Mouse (Mus musculus): ENCODE measurements around the gene Tnfrsf1a. TPM values are rescaled to one million over a fixed set of nuclear protein-coding genes. Genes with fewer than 3 reads are reported as not detected.
A peak's percentile ranks its signal among the peaks of the same experiment; 100 is the strongest.
"Not testable (repeated sequence)": the region's sequence is repeated elsewhere in the genome, so short reads cannot be mapped to it uniquely, and the experiment has no call there.

Tnfrsf1a gene
- total RNA-seq (2021) = 247 and 250 TPM in 2 replicates
- long read RNA-seq, transcript Tnfrsf1a-201 (10 exons, 2,156 nt) = major isoform, 28 of 58 reads
- long read RNA-seq, partial matches to known transcripts = 15 of 58 reads
- long read RNA-seq, other reads (novel, unspliced or antisense) = 11 of 58 reads

DNA sequence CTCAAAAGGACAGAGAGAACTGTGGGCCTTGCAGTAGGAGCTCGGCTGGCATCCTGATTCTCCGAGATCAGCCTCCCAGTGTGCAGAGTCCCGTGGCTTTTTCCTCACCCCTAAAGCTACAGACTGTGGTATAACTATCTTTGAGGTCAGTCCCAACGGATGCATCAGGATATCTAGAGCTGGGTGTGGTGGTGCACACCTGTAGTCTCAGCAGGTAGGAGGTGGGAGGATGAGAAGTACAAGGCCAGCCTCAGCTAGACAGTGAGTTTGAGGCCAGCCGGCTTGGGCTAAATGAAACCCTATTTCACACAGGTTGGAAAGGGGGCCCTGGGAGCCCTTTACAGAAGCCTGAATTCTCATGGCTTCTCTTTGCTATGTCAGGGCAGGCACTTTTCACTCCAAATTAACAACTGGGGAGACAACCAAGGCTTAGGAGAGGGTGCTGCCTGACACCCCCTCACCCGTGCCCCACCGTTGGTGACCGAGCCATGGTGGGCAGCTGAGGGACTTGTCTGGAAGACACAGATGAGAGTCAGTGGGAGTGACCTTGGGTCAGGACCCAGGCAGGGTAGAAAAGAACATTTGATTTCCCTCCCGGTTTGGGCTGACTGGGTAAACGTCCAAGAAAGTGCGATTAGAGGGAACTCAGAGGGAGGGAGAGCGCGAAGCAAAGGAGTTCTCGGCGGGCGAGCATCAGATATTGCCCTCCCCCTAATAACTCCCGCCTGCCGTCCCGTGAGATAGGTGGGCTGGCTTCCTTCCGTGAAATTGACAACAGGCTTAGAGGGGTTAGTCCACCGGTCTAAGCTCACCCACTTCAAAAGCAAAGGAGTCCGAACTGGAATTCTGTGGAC, at the start of gene Tnfrsf1a:
Gene Tnfrsf1a, plus strand, starts transcription at position 642 of the 854 bp plus-strand sequence.
- no peak for DNase-seq

DNA sequence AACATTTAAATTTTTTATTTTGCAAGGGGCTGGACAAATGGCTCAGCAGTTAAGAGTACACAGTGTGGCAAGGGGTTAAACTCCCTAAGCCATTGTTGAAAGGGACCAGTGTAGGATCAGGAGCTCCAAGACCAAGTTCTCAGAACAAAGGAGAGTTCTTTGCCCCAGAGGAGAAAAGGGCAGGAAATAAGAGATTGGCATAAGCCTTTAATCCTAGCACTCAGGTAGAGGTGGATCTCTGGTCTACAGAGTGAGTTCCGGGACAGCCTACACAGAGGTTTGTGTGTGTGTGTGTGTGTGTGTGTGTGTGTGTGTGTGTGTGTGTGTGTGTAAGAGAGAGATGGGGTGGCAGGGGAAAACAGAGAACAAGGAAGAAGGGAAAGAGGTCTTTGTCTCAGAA, 48.2 kb upstream of the Tnfrsf1a start:
- DNase-seq = no peak

- DNase-seq = no peak
Measured at GRCm38 (mm10) chr6:125302231-125302982, 46.8 kb upstream of the Tnfrsf1a start.

DNA sequence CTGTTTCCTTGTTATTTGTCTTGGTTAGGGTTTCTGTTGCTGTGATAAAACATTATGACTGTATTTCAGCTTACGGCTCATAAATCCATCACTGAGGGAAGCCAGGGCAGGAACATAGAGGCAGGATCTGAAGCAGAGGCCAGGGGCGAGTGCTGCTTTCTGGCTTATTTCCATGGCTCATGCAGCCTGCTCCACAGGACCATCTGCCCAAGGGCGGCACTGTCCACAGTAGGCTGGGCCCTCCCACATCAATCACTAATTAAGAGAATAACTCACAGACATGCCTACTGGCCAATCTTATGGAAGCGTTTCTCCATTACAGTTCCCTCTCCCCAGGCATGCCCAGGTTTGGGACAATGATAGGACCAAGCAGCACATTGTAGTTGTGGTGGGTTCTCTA, 45.9 kb upstream of the Tnfrsf1a start:
- no peak for DNase-seq

DNA sequence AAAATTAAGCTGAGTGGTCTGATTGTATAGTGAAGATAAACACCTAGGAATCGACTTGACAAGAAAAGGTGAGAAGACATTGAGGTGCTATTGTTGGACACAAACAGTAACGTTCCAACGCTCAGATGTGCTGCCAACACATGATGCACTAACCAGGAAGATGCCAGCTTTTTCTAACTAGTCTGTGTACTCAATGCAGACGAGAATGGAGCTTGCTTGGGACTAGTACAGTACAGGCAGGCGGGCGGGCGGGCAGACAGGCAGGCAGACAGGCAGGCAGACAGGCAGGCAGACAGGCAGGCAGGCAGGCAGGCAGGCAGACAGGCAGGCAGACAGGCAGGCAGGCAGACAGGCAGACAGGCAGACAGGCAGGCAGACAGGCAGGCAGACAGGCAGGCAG, 44.8 kb upstream of the Tnfrsf1a start:
- not testable (repeated sequence) for DNase-seq

GRCm38 (mm10) chr6:125305465-125305864, 43.7 kb upstream of the Tnfrsf1a start:
- DNase-seq = no peak

- DNase-seq = no peak
Measured at GRCm38 (mm10) chr6:125307091-125307490, 42.1 kb upstream of the Tnfrsf1a start.

DNA sequence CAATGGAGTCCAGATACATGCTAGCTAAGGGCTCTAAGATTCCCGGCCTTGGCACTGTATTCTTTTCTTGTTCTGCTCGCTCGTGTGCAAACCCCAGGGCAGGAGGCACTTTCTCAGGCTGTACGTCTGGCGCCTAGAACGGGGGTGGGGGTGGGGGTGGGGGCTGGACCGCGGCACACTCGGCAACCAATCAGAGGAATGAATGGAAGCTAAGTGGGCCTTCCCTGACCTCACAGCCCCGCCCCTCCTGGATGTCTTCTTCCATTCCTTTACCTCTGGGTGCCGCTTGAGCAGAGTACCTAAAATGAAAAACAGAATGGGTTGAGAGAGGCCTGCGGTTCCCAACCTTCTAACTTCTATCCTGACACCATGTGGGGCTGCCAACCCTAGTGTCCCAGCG, 40.2 kb upstream of the Tnfrsf1a start:
- no peak for DNase-seq

- no peak for DNase-seq
Measured at GRCm38 (mm10) chr6:125309406-125309805, 39.8 kb upstream of the Tnfrsf1a start.

DNA sequence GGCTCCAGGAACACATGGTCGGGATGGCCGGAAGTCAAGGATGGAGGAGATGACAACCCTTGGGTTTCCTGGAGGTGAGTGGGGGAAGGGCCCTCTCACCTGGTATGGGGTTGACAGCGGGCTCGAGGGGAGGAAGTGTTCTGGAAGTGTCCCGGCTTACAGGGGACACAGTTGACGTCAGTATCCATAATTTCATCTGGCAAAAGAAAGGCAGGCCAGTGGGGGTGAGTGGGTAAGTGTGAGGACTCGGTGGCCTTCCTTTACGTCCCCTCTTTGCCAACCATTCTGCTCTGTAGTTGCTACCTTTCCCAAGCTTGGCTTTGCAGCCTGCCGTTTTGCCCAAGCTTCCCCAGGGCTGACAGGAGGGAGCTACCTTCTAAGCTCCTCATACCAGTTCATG, 37.0 kb upstream of the Tnfrsf1a start:
- no peak for DNase-seq

- DNase-seq = peak; percentile 28
Measured at GRCm38 (mm10) chr6:125312581-125313355, 36.4 kb upstream of the Tnfrsf1a start.

DNA sequence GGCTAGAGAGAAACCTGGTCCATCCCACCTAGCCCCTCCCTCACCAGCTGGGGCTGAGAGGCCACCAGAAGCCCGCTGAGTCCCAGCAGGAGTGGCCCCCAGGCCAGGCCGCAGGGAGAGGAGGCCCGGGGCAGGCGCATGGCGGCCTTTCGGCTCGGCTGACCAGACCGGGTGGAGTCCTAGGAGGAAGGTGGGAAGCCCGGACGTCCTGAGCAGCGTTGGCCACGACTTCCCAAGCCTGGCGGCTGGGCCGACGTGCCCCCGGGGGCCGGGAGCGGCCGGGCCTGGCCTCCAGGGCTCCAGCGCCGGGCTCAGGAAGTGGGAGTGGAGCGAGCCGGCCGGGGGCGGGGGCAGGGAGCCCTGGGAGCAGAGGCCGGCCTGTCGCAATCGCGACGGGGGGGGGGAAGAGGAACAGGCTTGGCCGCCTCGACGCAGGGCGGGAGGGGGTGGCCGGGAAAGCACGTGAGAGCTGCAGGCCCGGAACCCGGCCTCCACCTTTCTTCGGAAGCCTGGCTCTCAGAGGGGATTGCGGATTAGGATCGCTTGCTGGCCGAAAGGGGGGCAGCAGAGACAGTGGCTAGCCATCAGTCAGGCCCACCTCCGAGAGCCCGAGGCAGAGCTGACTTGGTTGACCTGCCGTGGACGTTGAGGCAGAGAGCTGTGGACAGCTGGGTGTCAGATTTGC, 35.5 kb upstream of the Tnfrsf1a start, which contains the start of gene Ltbr:
Gene Ltbr, minus strand, starts transcription at position 340 of the 685 bp plus-strand sequence.
- DNase-seq = peak; percentile 94

DNA sequence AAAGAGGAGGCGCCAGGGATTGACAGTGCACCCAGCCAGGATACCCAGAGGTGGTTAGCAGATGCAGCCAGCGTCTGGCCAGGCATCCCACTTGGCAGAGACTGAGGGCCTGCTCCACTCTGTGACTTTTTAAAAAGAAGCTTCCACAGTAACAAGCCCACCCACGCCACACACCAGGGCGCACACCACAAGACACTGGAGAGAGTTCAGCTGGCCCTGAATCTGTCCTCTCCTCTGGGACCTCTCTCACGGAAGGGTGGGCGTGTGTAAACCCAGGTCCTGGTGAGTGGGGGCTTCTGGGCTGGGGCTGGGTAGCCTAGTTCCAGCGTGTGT, 35.0 kb upstream of the Tnfrsf1a start:
- DNase-seq = no peak

DNA sequence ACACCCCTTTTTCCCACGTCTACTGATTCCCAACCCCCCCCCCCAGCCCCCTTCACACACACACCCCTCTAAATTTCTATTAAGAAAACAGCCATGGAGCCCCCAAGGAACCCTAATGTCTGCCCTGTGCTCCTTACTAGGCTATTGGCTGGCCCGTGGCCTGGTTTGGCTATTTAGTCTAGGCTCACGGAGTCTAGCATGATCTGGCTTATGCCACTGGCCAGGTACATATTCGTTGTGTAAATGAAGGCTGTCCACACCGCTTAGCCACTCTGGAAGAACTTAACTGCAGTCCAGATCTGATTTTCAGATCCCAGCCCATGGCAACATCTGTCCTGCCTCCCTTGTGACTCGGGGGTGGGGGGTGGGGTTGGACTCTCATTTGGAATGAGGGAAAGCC, 34.4 kb upstream of the Tnfrsf1a start:
- no peak for DNase-seq

GRCm38 (mm10) chr6:125317077-125317476, 32.1 kb upstream of the Tnfrsf1a start:
- no peak for DNase-seq

- peak; percentile 58 for DNase-seq
Measured at GRCm38 (mm10) chr6:125318981-125319918, 29.9 kb upstream of the Tnfrsf1a start.

- no peak for DNase-seq
Measured at GRCm38 (mm10) chr6:125319919-125320296, 29.3 kb upstream of the Tnfrsf1a start.

GRCm38 (mm10) chr6:125320323-125320722, 28.8 kb upstream of the Tnfrsf1a start, which contains the start of gene Scnn1a:
Gene Scnn1a (plus strand): TSS chr6:125320659.
- DNase-seq = no peak

- DNase-seq = no peak
Measured at GRCm38 (mm10) chr6:125321114-125321855, 27.9 kb upstream of the Tnfrsf1a start.

DNA sequence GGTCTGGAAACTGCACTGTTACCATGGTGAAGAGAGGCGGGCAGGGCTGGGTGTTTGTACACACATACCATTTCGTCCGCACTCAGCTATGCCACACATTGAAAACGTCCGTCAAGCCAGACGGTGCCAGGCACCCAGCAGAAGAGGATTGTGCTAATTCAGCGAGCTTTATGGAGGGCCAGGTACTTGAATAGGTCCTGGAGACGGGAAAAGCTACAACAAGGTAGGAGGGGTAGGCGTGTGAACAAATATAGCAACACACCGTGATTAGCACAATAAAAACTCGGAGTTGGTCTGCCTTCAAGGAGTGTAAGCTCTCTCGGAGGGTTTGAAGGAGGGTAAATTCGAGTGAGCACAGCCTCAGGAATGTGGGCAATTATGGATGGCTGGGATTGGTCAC, 26.4 kb upstream of the Tnfrsf1a start:
- no peak for DNase-seq
